Mouse (Mus musculus): ENCODE measurements at regions not wholly inside any gene's neighbourhood (a gene's known extent, or its start where the extent isn't known, plus 50 kb on each side); places are given as distances from the start of the nearest gene placed in this dataset.

- H3K4me2 ChIP-seq (ENCODE audit: low read depth), result no peak overlapping the region
- no peak overlapping the region for H3ac ChIP-seq (ENCODE audit: control insufficient read depth, insufficient read length)
- H3K36me3 ChIP-seq (ENCODE audit: control insufficient read depth, insufficient read depth), result no peaks in the 10 kb centered on the region
- H3K79me2 ChIP-seq (ENCODE audit: control insufficient read depth, insufficient read depth), result no peaks in the 10 kb centered on the region
- H3K4me3 ChIP-seq, result no peak overlapping the region
- H3K27me3 ChIP-seq (ENCODE audit: control insufficient read depth, insufficient read depth, insufficient read length), result no peaks in the 10 kb centered on the region
- TF ChIP-seq USF1 (IDR thresholded peaks at IDR 0.05; ENCODE audit: low read depth), result no peak
- no peak for TF ChIP-seq SRF (IDR thresholded peaks at IDR 0.05; ENCODE audit: control insufficient read depth, insufficient read length, low read depth)
- TF ChIP-seq POLR2AphosphoS2 (IDR thresholded peaks at IDR 0.05; ENCODE audit: insufficient read length, low read depth), result no peak
- no peak for TF ChIP-seq MAX (IDR thresholded peaks at IDR 0.05; ENCODE audit: low read depth)
- no peak for TF ChIP-seq TCF3 (IDR thresholded peaks at IDR 0.05; ENCODE audit: insufficient read length, low read depth)
- no peak for TF ChIP-seq MYOG (IDR thresholded peaks at IDR 0.05; ENCODE audit: control insufficient read depth in 1 of 3, insufficient read depth in 1 of 3, insufficient read length in 2 of 3, low read depth in 2 of 3)
- TF ChIP-seq TCF12 (IDR thresholded peaks at IDR 0.05; ENCODE audit: insufficient read depth, poor library complexity, severe bottlenecking), result no peak
- no peak for TF ChIP-seq REST (IDR thresholded peaks at IDR 0.05; ENCODE audit: insufficient read depth, insufficient read length)
- TF ChIP-seq POLR2A (IDR thresholded peaks at IDR 0.05; ENCODE audit: insufficient read length, low read depth), result no peak
- TF ChIP-seq MYOD1 (IDR thresholded peaks at IDR 0.05; ENCODE audit: control insufficient read depth in 1 of 3, insufficient read length in 2 of 3, low read depth in 2 of 3), result no peak
- no peak for TF ChIP-seq CEBPB (IDR thresholded peaks at IDR 0.05; ENCODE audit: insufficient read depth, poor library complexity, severe bottlenecking)
Measured at GRCm38 (mm10) chr13:16564988-16565387, 553.3 kb downstream of the Inhba start.

GRCm38 (mm10) chr13:16574069-16574468 lies 562.4 kb downstream of the Inhba start:
- H3K4me2 ChIP-seq (ENCODE audit: low read depth), result no peak overlapping the region
- H3K36me3 ChIP-seq (ENCODE audit: control insufficient read depth, insufficient read depth), result no peaks in the 10 kb centered on the region
- no peaks in the 10 kb centered on the region for H3K27me3 ChIP-seq (ENCODE audit: control insufficient read depth, insufficient read depth, insufficient read length)
- no peak overlapping the region for H3ac ChIP-seq (ENCODE audit: control insufficient read depth, insufficient read length)
- no peaks in the 10 kb centered on the region for H3K79me2 ChIP-seq (ENCODE audit: control insufficient read depth, insufficient read depth)
- no peak for TF ChIP-seq REST (IDR thresholded peaks at IDR 0.05; ENCODE audit: insufficient read depth, insufficient read length)
- TF ChIP-seq MYOG (IDR thresholded peaks at IDR 0.05; ENCODE audit: control insufficient read depth in 1 of 3, insufficient read depth in 1 of 3, insufficient read length in 2 of 3, low read depth in 2 of 3), result no peak
- no peak for TF ChIP-seq MAX (IDR thresholded peaks at IDR 0.05; ENCODE audit: low read depth)
- no peak for TF ChIP-seq TCF12 (IDR thresholded peaks at IDR 0.05; ENCODE audit: insufficient read depth, poor library complexity, severe bottlenecking)
- no peak for TF ChIP-seq SRF (IDR thresholded peaks at IDR 0.05; ENCODE audit: control insufficient read depth, insufficient read length, low read depth)
- TF ChIP-seq POLR2A (IDR thresholded peaks at IDR 0.05; ENCODE audit: insufficient read length, low read depth), result no peak
- TF ChIP-seq CEBPB (IDR thresholded peaks at IDR 0.05; ENCODE audit: insufficient read depth, poor library complexity, severe bottlenecking), result no peak
- no peak for TF ChIP-seq USF1 (IDR thresholded peaks at IDR 0.05; ENCODE audit: low read depth)
- TF ChIP-seq POLR2AphosphoS2 (IDR thresholded peaks at IDR 0.05; ENCODE audit: insufficient read length, low read depth), result no peak
- no peak for TF ChIP-seq TCF3 (IDR thresholded peaks at IDR 0.05; ENCODE audit: insufficient read length, low read depth)
- TF ChIP-seq MYOD1 (IDR thresholded peaks at IDR 0.05; ENCODE audit: control insufficient read depth in 1 of 3, insufficient read length in 2 of 3, low read depth in 2 of 3), result no peak
- no peak for TF ChIP-seq E2F4 (IDR thresholded peaks at IDR 0.05; ENCODE audit: insufficient read depth)
- H3K4me3 ChIP-seq, result no peak overlapping the region

- TF ChIP-seq TCF3 (IDR thresholded peaks at IDR 0.05; ENCODE audit: insufficient read length, low read depth) (no peak), USF1 (IDR thresholded peaks at IDR 0.05; ENCODE audit: low read depth) (no peak), E2F4 (IDR thresholded peaks at IDR 0.05; ENCODE audit: insufficient read depth) (no peak), REST (IDR thresholded peaks at IDR 0.05; ENCODE audit: insufficient read depth, insufficient read length) (no peak), MYOG (IDR thresholded peaks at IDR 0.05; ENCODE audit: control insufficient read depth in 1 of 3, insufficient read depth in 1 of 3, insufficient read length in 2 of 3, low read depth in 2 of 3) (no peak), SRF (IDR thresholded peaks at IDR 0.05; ENCODE audit: control insufficient read depth, insufficient read length, low read depth) (no peak), POLR2AphosphoS2 (IDR thresholded peaks at IDR 0.05; ENCODE audit: insufficient read length, low read depth) (no peak), MAX (IDR thresholded peaks at IDR 0.05; ENCODE audit: low read depth) (no peak), CEBPB (IDR thresholded peaks at IDR 0.05; ENCODE audit: insufficient read depth, poor library complexity, severe bottlenecking) (no peak), POLR2A (IDR thresholded peaks at IDR 0.05; ENCODE audit: insufficient read length, low read depth) (no peak), TCF12 (IDR thresholded peaks at IDR 0.05; ENCODE audit: insufficient read depth, poor library complexity, severe bottlenecking) (no peak), MYOD1 (IDR thresholded peaks at IDR 0.05; ENCODE audit: control insufficient read depth in 1 of 3, insufficient read length in 2 of 3, low read depth in 2 of 3) (no peak)
- Histone ChIP-seq H3ac (ENCODE audit: control insufficient read depth, insufficient read length) (no peak overlapping the region), H3K36me3 (ENCODE audit: control insufficient read depth, insufficient read depth) (no peaks in the 10 kb centered on the region), H3K27me3 (ENCODE audit: control insufficient read depth, insufficient read depth, insufficient read length) (no peaks in the 10 kb centered on the region), H3K4me3 (no peak overlapping the region), H3K79me2 (ENCODE audit: control insufficient read depth, insufficient read depth) (no peaks in the 10 kb centered on the region), H3K4me2 (ENCODE audit: low read depth) (no peak overlapping the region)
Measured at GRCm38 (mm10) chr13:16586286-16586685, 574.6 kb downstream of the Inhba start.

GRCm38 (mm10) chr13:16619755-16620154 lies 608.1 kb downstream of the Inhba start:
- Histone ChIP-seq H3ac (ENCODE audit: control insufficient read depth, insufficient read length) (no peak overlapping the region), H3K36me3 (ENCODE audit: control insufficient read depth, insufficient read depth) (no peaks in the 10 kb centered on the region), H3K4me2 (ENCODE audit: low read depth) (no peak overlapping the region), H3K4me3 (no peak overlapping the region), H3K27me3 (ENCODE audit: control insufficient read depth, insufficient read depth, insufficient read length) (no peaks in the 10 kb centered on the region), H3K79me2 (ENCODE audit: control insufficient read depth, insufficient read depth) (no peaks in the 10 kb centered on the region)
- TF ChIP-seq POLR2A (IDR thresholded peaks at IDR 0.05; ENCODE audit: insufficient read length, low read depth), result no peak
- TF ChIP-seq TCF12 (IDR thresholded peaks at IDR 0.05; ENCODE audit: insufficient read depth, poor library complexity, severe bottlenecking), result no peak

- no peaks in the 10 kb centered on the region for H3K79me2 ChIP-seq (ENCODE audit: control insufficient read depth, insufficient read depth)
- H3K27me3 ChIP-seq (ENCODE audit: control insufficient read depth, insufficient read depth, insufficient read length), result no peaks in the 10 kb centered on the region
- H3K4me2 ChIP-seq (ENCODE audit: low read depth), result no peak overlapping the region
- TF ChIP-seq MAX (IDR thresholded peaks at IDR 0.05; ENCODE audit: low read depth), result no peak
- TF ChIP-seq TCF3 (IDR thresholded peaks at IDR 0.05; ENCODE audit: insufficient read length, low read depth), result no peak
- no peak for TF ChIP-seq SRF (IDR thresholded peaks at IDR 0.05; ENCODE audit: control insufficient read depth, insufficient read length, low read depth)
- no peak for TF ChIP-seq MYOD1 (IDR thresholded peaks at IDR 0.05; ENCODE audit: control insufficient read depth in 1 of 3, insufficient read length in 2 of 3, low read depth in 2 of 3)
- TF ChIP-seq CEBPB (IDR thresholded peaks at IDR 0.05; ENCODE audit: insufficient read depth, poor library complexity, severe bottlenecking), result no peak
- no peak for TF ChIP-seq E2F4 (IDR thresholded peaks at IDR 0.05; ENCODE audit: insufficient read depth)
- TF ChIP-seq REST (IDR thresholded peaks at IDR 0.05; ENCODE audit: insufficient read depth, insufficient read length), result no peak
- TF ChIP-seq POLR2A (IDR thresholded peaks at IDR 0.05; ENCODE audit: insufficient read length, low read depth), result no peak
- TF ChIP-seq MYOG (IDR thresholded peaks at IDR 0.05; ENCODE audit: control insufficient read depth in 1 of 3, insufficient read depth in 1 of 3, insufficient read length in 2 of 3, low read depth in 2 of 3), result no peak
- no peak for TF ChIP-seq POLR2AphosphoS2 (IDR thresholded peaks at IDR 0.05; ENCODE audit: insufficient read length, low read depth)
- TF ChIP-seq USF1 (IDR thresholded peaks at IDR 0.05; ENCODE audit: low read depth), result no peak
- TF ChIP-seq TCF12 (IDR thresholded peaks at IDR 0.05; ENCODE audit: insufficient read depth, poor library complexity, severe bottlenecking), result no peak
- H3K4me3 ChIP-seq, result no peak overlapping the region
- H3ac ChIP-seq (ENCODE audit: control insufficient read depth, insufficient read length), result no peak overlapping the region
- no peaks in the 10 kb centered on the region for H3K36me3 ChIP-seq (ENCODE audit: control insufficient read depth, insufficient read depth)
Measured at GRCm38 (mm10) chr13:16626584-16626983, 614.9 kb downstream of the Inhba start.
